Mouse (Mus musculus) layer of hippocampus, adult 2 months (tissue): ENCODE results near the gene Dlx6. TPM values are rescaled to one million over a fixed set of nuclear protein-coding genes. Genes with fewer than 3 reads are reported as not detected.

Source experiments
- DNase-seq, 2 experiments: peaks; one replicate each; pipeline ENCODE4 v3.0.0; 2022; ENCODE audit warnings: low spot score in 2 of 2
- H3K27ac ChIP-seq: fragments of 200-600 bp; 2 replicates; pipeline ENCODE4 v1.8.1; 2022
- H3K4me3 ChIP-seq: fragments of 200-600 bp; 2 replicates; pipeline ENCODE4 v1.8.1; 2022; ENCODE audit warnings: mild to moderate bottlenecking
- CTCF ChIP-seq: fragments of 200-600 bp; conservative IDR thresholded peaks from 2 replicates; pipeline ENCODE4 v1.8.1; 2022; ENCODE audit warnings: antibody characterized with exemption, mild to moderate bottlenecking, moderate library complexity
- long read RNA-seq, 2 experiments: library from polyadenylated mRNA; stranded (forward); transcript quantifications; one replicate each; pipeline ENCODE4 v2.0.0; 2021; ENCODE audit warnings: borderline mapping rate in 2 of 2
- total RNA-seq, 2 experiments: library from RNA; stranded (reverse); gene quantifications; 2 replicates each; pipeline ENCODE4 v1.2.3; 2021

The Dlx6 gene
- 1 to 10 TPM; 7.5 to 8.5 TPM for total RNA-seq
- long read RNA-seq, experiment 1, result 0 reads
- long read RNA-seq, experiment 2, result 0 reads

- peak within 1 kb of the TSS; percentile 10; the same call in 1 of the 2 replicates for H3K27ac ChIP-seq
- no peak for DNase-seq
- TF ChIP-seq CTCF, result no peak
- peak within 1 kb of the TSS; percentile 34 for H3K4me3 ChIP-seq
Observed at GRCm38 (mm10) chr6:6863160-6863870, at the start of gene Dlx6. Gene Dlx6, plus strand, starts transcription at chr6:6863334.

- no peak overlapping the region for H3K27ac ChIP-seq
- no peak overlapping the region for H3K4me3 ChIP-seq
- DNase-seq, result no peak
- TF ChIP-seq CTCF, result no peak
Observed at GRCm38 (mm10) chr6:6816821-6817220, 46.3 kb upstream of the Dlx6 start.

- no peak overlapping the region for H3K27ac ChIP-seq
- no peak for DNase-seq
- H3K4me3 ChIP-seq, result no peak overlapping the region
- TF ChIP-seq CTCF, result no peak
Observed at GRCm38 (mm10) chr6:6818036-6818788, 44.9 kb upstream of the Dlx6 start.

GRCm38 (mm10) chr6:6819134-6819533 is 44.0 kb upstream of the Dlx6 start:
- no peak for TF ChIP-seq CTCF
- H3K4me3 ChIP-seq, result no peak overlapping the region
- H3K27ac ChIP-seq, result no peak overlapping the region
- DNase-seq, result no peak

GRCm38 (mm10) chr6:6825313-6825712 is 37.8 kb upstream of the Dlx6 start:
- no peak for TF ChIP-seq CTCF
- no peak for DNase-seq

GRCm38 (mm10) chr6:6826861-6827260 is 36.3 kb upstream of the Dlx6 start:
- no peak for DNase-seq
- Histone ChIP-seq H3K4me3 (no peak overlapping the region), H3K27ac (no peak overlapping the region)
- TF ChIP-seq CTCF, result no peak

More at GRCm38 (mm10) chr6:6825313-6825712, 37.8 kb upstream of the Dlx6 start:
- Histone ChIP-seq H3K27ac (no peak overlapping the region), H3K4me3 (no peak overlapping the region)

- Histone ChIP-seq H3K27ac (no peak overlapping the region), H3K4me3 (no peak overlapping the region)
- DNase-seq, result no peak
- TF ChIP-seq CTCF, result no peak
Observed at GRCm38 (mm10) chr6:6830446-6830845, 32.7 kb upstream of the Dlx6 start.

- no peak for DNase-seq
- Histone ChIP-seq H3K4me3 (no peak overlapping the region), H3K27ac (no peak overlapping the region)
- no peak for TF ChIP-seq CTCF
Observed at GRCm38 (mm10) chr6:6833301-6833700, 29.8 kb upstream of the Dlx6 start.

- H3K4me3 ChIP-seq, result no peak overlapping the region
- no peak for TF ChIP-seq CTCF
Observed at GRCm38 (mm10) chr6:6848541-6848940, 14.6 kb upstream of the Dlx6 start.

GRCm38 (mm10) chr6:6849744-6850143 is 13.4 kb upstream of the Dlx6 start:
- Histone ChIP-seq H3K27ac (no peak overlapping the region), H3K4me3 (no peak overlapping the region)
- TF ChIP-seq CTCF, result no peak
- DNase-seq, result no peak

More at GRCm38 (mm10) chr6:6848541-6848940, 14.6 kb upstream of the Dlx6 start:
- no peak overlapping the region for H3K27ac ChIP-seq
- DNase-seq, result no peak

GRCm38 (mm10) chr6:6850324-6851060 is 12.6 kb upstream of the Dlx6 start:
- H3K27ac ChIP-seq, result no peak overlapping the region
- no peak overlapping the region for H3K4me3 ChIP-seq
- TF ChIP-seq CTCF, result no peak
- no peak for DNase-seq

GRCm38 (mm10) chr6:6851166-6851565 is 12.0 kb upstream of the Dlx6 start:
- H3K4me3 ChIP-seq, result no peak overlapping the region
- TF ChIP-seq CTCF, result no peak
- H3K27ac ChIP-seq, result no peak overlapping the region
- DNase-seq, result no peak

GRCm38 (mm10) chr6:6852944-6853343 is 10.2 kb upstream of the Dlx6 start:
- no peak for TF ChIP-seq CTCF
- no peak overlapping the region for H3K4me3 ChIP-seq
- DNase-seq, result no peak
- H3K27ac ChIP-seq, result no peak overlapping the region
